Mouse (Mus musculus) WW6 (cell line): ENCODE data around the gene Ncoa1.
"Not testable (repeated sequence)": the region's sequence is repeated elsewhere in the genome, so short reads cannot be mapped to it uniquely, and the experiment has no call there.

Experiments
- DNase-seq: peaks from one replicate; pipeline ENCODE4 v3.0.0-alpha.2; 2013; ENCODE audit warnings: low read depth, low spot score

Gene Ncoa1

GRCm38 (mm10) chr12:4476291-4476831 lies 621 bp downstream of the Ncoa1 start:
- DNase-seq, result peak; percentile 18

- DNase-seq, result no peak
Observed at GRCm38 (mm10) chr12:4475251-4475993, 1.6 kb downstream of the Ncoa1 start.

- DNase-seq, result no peak
Observed at GRCm38 (mm10) chr12:4469115-4469514, 7.9 kb downstream of the Ncoa1 start.

GRCm38 (mm10) chr12:4463701-4464100 lies 13.3 kb downstream of the Ncoa1 start:
- no peak for DNase-seq

GRCm38 (mm10) chr12:4462420-4462819 lies 14.6 kb downstream of the Ncoa1 start:
- no peak for DNase-seq

GRCm38 (mm10) chr12:4460990-4461389 lies 16.0 kb downstream of the Ncoa1 start:
- DNase-seq, result no peak

- no peak for DNase-seq
Observed at GRCm38 (mm10) chr12:4454956-4455565, 21.9 kb downstream of the Ncoa1 start.

- no peak for DNase-seq
Observed at GRCm38 (mm10) chr12:4454248-4454647, 22.7 kb downstream of the Ncoa1 start.

- DNase-seq, result no peak
Observed at GRCm38 (mm10) chr12:4452233-4452632, 24.7 kb downstream of the Ncoa1 start.

- not testable (repeated sequence) for DNase-seq
Observed at GRCm38 (mm10) chr12:4450485-4450884, 26.5 kb downstream of the Ncoa1 start.

- DNase-seq, result no peak
Observed at GRCm38 (mm10) chr12:4448076-4448589, 28.8 kb downstream of the Ncoa1 start.

GRCm38 (mm10) chr12:4444946-4445345 lies 32.0 kb downstream of the Ncoa1 start:
- no peak for DNase-seq

- no peak for DNase-seq
Observed at GRCm38 (mm10) chr12:4441451-4441850, 35.5 kb downstream of the Ncoa1 start.

- no peak for DNase-seq
Observed at GRCm38 (mm10) chr12:4436198-4436597, 40.8 kb downstream of the Ncoa1 start.

GRCm38 (mm10) chr12:4433549-4433948 lies 43.4 kb downstream of the Ncoa1 start:
- no peak for DNase-seq

- DNase-seq, result no peak
Observed at GRCm38 (mm10) chr12:4431978-4432377, 45.0 kb downstream of the Ncoa1 start.

GRCm38 (mm10) chr12:4430061-4430825 lies 46.7 kb downstream of the Ncoa1 start:
- DNase-seq, result no peak

GRCm38 (mm10) chr12:4418824-4419223 lies 58.2 kb downstream of the Ncoa1 start:
- DNase-seq, result no peak

GRCm38 (mm10) chr12:4417626-4418263 lies 59.2 kb downstream of the Ncoa1 start:
- no peak for DNase-seq

- DNase-seq, result no peak
Observed at GRCm38 (mm10) chr12:4407085-4407484, 69.9 kb downstream of the Ncoa1 start.

GRCm38 (mm10) chr12:4406155-4406554 lies 70.8 kb downstream of the Ncoa1 start:
- DNase-seq, result no peak

- DNase-seq, result no peak
Observed at GRCm38 (mm10) chr12:4403206-4403605, 73.8 kb downstream of the Ncoa1 start.
